Mouse (Mus musculus): Measurements from ENCODE around the gene Mknk2.

Mknk2 gene

DNA sequence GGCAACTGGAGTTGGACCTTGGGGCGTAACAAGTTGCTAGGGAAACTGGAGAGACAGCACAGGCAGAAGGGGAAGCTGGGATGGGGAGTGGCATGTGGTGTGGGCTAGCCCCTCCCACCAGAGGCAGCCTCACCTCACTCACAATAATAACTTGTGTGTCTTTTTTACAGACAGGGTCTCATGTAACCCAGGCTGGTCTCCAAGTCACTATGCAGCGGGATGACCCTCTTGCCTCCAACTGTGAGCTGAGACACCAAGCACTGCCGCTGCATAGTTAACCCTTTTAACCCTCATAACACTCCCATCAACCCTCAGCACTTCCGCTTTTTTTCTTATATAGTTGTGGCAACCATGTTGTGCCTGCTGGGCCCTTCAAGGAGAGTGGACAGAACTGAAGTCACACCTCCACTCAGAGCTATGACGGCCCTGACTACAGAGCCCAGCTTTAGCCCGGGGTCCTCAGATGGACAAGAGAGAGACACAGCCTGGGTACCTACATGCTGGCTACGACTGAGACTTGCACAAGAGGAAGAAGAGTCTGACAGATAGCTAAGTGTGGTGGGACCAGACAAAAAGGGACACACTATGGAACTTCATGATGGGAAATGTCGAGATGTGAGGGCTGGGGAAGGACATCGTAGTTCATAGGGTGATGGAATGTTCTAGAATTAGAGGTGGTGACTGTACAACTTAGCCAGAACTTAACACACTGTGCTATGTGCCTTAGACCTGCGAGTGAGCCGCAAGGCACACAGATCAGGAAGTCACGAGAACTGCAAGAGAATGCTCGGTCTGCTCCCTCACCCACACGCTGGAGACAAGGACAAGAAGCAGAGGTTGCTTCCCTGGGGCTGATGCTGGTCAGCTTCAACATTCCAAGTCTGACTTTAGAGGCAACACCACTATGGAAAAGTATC, 14.6 kb upstream of the Mknk2 start:
- in situ Hi-C loops (cut with MboI): no loop called here

DNA sequence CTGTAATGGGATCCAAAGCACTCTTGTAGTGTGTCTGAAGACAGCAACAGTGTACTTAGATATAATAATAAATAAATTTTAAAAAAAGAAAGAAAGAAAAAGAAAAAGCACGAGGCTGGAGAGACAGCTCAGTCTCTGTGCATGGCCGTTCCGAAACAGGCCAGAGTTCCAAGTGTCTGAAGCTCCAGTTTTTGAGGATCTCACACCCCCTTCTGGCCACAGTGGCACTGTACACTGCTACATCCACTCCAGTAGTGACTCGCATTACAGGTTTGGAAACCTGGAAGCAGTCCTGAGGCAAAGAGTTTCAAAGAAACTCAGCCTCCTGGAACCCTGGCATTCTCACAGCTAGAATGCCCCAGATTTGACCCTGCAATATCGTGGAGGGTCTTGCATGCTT, 9.9 kb upstream of the Mknk2 start:
- in situ Hi-C loops (cut with MboI): no loop called here

DNA sequence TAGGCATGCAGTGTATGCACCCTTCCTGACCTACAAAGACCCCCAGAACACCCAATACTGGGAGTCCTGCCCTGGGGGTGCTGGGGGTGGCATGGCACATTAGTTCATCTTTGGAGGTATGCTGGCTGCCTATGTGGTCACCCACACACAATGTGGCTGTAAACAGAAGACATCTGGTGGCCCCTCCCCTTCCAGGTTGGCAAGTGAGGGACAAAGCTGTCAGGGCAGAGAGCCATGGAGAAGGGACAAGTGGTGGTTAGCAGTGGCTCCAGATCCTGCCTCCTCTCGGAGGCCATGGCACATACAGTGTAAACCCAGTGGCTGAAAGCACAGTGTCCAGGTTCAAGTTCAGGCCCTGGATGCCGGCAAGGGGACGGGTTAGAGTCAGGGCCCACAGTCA, 8.7 kb upstream of the Mknk2 start:
- in situ Hi-C loops (cut with MboI): no loop called here

DNA sequence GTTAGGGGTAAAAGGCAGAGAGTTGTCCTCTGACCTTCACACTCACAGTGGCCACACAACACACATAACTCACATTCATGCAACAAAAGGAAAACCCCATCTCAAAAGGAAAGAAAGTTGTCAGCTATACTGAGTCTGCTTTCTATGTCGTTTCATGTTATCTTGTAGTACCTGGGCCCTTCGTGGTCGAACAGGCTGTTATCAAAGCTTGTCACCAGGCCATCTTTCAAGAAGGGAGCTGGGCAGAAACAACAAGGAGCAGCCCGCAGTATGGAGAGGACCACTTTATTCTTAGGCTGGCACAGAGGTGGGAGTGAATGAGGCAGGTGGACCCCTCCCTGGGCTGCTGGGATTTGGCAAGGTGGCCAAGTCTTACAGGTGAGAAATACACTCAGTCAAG, 7.1 kb upstream of the Mknk2 start:
- in situ Hi-C loops (cut with MboI): loop anchor here (5.0 kb wide), 1 partner anchor 108 kb away; the partner anchor contains the start of gene Klf16

DNA sequence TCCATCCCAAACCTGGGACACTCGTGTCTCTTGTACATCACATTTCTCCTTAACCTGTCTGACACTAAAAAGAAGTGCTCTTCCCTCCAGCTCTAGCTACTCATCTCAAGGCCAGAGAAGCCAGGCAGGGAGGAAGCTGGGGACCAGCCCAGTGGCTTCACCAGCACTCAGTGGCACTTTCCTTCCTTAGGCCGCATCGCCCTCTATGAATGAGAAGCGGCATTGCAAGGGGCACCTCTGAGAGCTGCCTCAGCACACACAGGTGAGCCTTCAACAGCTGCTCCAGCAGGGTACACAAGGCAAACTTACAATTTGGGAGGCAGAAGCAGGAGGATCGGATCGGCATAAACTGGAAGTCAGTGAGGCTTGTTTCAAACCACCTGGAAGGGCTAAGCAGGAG, 6.3 kb upstream of the Mknk2 start:
- in situ Hi-C loops (cut with MboI): loop anchor here (5.0 kb wide), 1 partner anchor 107 kb away; the partner anchor contains the start of gene Klf16

DNA sequence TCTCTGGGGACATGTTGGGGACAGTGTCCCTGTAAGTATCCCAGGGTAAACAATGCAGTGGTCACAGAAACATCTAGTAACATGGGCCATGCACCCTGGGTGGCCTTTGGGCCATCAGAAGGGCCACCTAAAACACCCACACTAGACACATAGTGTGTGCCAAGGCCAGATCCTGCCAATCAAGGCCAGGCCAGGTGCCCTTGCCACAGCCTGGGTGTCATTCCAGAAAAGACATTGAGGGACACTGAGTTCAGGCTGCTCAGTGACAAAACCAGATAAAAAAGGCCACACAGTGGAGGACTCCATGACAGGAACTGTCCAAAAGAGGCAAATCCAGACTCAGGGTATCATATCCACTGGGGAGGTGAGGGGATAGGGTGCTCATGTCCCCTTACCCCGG, 5.7 kb upstream of the Mknk2 start:
- in situ Hi-C loops (cut with MboI): loop anchor here (5.0 kb wide), 1 partner anchor 106 kb away; the partner anchor contains the start of gene Klf16

DNA sequence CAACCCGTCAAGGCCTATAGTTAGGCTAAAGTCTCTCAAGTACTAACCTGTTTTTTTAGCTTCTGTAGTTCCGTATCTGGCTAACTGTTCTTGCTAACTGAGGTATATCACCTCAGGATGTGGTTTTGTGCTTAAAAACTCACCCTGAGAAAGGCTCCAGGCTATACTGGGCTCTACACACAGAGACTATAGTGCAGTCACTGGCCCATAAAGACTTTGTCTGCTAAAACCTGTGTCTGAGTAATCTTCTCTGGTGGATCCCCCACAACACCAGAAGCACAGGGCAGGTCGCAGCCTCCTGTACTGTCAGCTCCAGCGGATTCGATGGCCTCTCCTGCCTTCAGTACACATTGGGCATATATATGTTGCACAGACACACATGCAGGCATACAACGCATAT, 4.1 kb upstream of the Mknk2 start:
- in situ Hi-C loops (cut with MboI): loop anchor here (5.0 kb wide), 1 partner anchor 105 kb away; the partner anchor contains the start of gene Klf16

DNA sequence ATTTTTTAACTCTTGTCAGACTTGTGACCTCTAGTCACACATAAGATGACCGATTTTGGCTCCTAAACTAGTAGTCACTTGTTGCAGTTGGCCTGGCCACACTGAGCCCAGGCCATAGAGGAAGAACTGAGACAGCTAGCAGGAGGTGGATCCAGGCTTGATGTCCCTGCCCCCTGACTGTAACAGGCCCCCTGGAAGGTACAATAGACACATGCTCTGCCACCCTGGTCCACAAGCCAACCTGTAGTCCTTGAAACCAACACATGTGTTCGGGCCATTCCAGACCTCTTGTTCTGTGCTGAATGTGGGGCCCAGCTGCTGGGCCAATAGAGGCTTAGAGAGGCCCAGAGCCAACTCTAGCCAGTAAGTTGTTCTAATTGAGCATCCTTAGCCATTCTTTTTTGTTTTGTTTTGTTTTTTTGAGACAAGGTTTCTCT, 2.4 kb upstream of the Mknk2 start:
- in situ Hi-C loops (cut with MboI): loop anchor here (5.0 kb wide), 1 partner anchor 103 kb away; the partner anchor contains the start of gene Klf16

DNA sequence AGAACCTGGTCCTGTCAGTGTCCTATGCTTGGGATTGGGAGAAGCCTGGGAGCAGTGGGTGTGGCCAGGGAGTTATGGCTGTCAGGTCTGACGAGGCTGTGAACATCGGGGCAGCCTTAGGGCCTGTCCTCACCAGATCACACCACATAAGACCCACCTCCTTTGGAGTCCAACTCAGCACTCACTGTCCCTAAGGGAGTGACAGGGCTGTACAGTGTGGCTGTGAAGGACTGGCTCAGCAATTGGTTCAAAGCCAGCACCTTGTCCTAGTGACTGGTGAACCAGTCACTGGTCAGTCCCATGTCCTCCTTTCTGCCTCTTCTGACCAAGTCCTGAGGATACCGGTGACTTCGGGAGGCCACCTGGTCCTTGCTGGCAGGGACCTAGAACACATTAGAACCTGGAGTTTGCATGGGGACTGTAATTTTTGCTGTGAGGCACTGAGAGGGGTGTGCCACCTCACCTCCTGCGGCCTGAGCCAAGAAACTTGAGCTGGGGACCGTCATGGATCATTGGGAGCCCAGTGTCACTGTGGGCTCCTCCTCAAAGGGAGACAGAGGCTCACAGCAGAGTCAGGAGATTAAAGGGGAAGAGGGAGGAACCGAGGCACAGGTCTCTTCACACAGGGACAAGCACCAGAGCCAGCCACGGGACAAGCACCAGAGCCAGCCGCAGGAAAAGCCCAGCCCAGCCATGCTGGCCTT, 1.8 kb upstream of the Mknk2 start:
- in situ Hi-C loops (cut with MboI): loop anchor here (5.0 kb wide), 1 partner anchor 102 kb away; the partner anchor contains the start of gene Klf16

DNA sequence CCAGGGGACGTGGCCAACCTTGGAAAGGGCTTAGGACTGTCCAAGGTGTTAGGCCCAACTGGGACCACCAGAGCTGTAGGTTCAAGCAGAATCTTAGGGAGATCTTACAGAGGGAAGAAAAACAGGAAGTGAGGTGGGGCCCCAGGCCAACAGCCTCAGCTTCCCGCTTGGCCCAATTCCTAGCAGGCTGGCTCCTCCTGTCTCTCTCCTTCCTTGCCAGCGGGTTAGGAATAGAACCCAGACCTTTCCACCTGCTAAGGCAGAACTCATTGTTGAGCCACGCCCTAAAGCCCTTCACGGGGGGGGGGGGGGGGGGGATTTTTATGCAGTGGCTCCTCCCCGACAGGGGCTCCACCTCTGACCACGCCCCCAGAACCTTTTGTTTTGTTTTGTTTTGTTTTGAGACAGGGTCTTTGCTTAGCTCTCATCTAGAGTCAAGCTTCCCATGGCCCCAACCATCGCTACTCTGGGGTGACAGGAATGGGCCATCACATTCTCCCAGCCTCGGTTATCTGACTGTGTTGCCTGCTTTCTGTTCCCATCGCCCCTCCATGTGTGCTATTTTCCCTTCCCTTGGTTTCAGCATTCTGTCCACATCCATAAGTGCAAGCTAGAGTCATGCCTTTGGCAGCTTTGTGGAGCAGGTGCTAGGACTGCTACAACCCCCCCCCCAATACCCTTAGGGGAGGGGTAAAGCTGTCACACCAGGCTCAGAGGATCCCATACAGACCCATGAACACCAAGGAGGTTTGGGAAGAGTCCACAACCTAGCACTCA, 877 bp upstream of the Mknk2 start:
- in situ Hi-C loops (cut with MboI): no loop called here

DNA sequence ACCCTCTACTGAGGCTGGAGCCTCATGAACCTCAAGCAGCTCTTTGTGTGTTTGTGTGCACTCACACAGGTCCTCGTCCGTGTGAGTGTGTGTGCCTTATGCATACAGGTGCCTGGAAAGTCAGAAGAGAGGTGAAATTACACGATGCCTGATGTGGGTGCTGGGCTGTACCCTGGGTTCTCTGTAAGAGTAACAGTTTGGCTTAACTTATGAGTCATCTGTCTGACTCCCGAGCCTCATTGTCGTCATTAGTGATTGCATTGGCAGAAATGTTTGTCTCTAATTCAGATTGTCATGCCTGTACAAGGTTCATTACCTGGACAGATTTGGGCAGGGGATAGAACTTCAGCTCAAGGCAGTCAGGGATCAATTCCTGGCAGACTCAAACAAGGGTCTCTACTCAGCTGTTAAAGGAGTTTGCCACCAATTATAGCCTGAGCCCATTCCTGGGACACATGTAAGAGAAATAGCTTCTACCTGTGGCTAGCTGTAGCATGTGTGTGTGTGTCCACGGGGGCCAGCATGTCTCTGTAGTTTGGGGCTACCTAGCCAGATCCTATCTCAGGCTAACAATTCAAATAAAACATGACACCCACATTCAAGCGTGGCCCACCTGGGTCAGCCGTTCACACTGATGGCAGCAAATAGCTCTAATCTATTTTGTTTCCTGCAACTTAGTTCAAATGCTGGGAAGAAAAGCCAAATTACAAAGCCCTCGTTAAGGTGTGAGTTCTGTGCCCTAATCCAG, 610 bp downstream of the Mknk2 start:
- in situ Hi-C loops (cut with MboI): no loop called here

DNA sequence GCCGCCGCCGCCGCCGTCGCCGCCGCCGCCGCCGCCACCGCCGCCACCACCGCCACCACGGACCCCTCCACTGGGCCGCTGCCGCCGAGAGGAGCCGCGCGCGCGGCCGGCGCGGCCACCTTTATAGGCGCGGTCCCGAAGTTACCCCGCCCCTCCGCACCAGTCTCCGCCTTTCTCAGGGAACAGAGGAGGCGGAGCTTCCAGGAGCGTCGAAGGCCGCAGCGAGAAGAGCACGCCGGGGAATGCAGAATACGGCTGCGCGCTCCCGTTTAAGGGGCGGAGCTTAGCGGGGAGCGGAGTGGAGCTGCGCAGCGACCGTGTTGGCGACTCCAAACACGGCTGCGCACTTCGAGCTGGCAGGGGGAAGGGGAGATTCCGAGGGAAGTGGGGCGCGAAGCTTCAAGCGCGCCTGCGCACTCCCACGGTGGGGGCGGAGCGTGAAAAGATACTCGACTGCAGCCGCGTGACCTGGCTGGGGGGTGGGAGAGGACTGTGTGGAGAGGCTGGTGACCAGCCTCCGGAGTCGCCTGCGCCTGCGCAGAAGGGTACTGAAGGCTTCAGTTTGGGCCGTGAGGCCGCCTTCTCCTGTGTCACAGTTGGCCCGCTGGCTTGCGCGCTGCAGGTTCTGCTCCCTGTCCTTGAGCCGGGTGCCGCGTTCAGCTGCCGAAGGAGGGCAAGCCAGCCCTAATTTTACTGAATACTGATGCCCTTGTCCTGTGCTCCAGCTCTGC, 1.5 kb downstream of the Mknk2 start:
- in situ Hi-C loops (cut with MboI): no loop called here

DNA sequence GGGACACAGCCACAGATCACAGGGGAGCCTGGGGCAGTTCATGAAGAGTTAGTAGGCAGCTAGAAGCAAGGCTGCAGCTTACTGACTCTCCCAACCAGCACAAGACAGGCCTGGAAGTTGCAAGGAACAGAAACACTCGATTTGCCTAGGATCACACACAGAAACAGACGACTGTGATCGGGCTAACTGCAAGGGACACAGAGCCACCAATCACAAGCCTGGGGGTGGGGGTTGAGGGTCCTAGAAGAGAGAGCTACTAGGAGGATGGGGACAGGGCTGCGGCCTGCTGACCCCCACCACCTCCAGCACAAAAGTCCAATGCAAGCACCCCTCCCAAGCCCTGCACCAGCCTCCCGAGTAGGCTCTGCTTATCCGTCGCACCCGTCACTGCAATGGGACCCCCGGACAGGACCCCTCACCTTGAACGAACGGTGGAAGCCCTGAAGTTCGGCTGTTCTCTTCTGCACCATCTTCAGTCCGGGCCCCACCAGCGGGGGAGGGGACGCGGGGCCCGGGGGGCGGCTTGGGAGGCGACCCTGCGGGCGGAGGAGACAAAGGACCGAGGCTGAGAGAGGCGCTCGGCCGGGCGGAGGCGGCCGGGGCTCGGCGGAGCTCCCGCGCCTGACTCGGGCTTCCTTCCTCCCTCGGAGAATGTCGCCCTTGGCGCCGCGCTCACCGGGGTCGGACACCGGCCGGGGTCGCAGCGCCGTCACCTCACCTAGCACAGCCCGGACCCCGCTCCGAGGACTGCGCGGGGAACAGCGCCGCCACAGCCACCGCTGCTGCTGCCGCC, 2.3 kb downstream of the Mknk2 start:
- in situ Hi-C loops (cut with MboI): no loop called here

DNA sequence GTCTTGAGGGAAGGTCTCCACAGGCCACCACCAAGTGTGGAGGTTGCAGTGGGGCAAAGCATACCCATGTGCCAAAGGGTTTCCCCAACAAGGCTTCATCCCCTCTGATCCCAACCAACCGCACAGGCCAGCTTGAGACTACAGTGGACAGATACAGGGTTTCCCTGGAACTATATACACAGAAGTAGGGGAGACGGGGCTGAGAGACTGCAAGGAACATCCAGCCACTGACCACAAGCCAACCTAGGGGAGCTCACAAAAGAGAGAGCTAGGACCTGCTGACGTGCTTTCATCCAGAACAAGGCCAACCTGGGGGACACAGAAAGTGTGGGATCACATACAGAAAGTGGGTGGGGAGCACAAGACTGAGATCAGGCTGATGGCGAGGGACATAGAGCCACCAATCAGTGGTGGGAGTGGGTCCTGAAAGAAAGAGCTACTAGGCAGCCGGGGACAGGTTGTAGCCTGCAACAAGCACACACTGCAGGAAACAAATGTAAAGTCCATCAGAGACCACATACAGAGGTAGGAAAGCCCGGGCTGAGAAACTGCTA, 3.0 kb downstream of the Mknk2 start:
- in situ Hi-C loops (cut with MboI): no loop called here

DNA sequence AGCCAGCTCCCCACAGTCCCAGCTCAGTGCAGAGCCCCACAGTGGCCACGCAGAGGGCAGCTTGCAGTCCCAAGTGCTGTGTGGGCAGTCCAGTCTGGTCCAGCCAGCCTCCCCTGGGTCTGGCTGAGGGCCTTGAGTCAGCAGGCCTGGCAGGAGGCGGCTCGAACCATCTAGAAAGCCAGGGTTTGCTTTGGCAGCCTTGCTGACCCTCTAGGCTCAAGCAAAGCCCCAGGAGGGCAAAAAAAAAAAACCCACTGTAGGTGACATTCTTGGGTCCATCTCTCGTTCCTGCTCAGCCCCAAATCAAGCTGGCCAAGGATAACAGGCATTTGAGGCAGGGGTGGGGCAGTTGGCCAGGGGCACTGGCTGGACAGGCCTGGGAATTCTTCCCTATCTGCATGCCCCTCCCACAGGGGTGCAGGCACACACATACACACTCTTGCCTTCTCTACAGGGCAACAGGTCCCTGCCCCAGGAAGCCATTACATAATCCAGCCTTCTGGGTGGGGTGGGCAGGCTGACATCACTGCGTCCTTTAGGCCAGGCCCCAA, 3.7 kb downstream of the Mknk2 start:
- in situ Hi-C loops (cut with MboI): no loop called here

DNA sequence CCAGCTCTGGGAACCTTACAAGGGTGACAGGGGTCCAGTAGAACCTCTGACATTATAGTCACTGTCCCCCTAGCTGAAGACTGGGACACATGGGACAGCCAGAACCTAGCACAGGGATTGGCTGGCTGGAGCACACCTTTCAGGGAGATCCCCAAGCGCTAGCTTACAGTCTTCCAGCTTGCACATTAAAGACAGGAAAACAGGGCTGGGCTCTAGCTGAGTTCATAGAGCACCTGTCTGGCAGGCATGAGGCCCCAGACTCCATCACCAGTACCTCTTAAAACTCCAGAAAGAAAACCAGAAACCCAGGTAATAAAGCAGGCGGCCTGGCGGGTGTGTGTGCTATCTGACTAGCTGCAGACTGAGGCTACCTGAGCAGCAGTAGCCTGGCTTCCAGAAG, 4.2 kb downstream of the Mknk2 start:
- in situ Hi-C loops (cut with MboI): no loop called here

DNA sequence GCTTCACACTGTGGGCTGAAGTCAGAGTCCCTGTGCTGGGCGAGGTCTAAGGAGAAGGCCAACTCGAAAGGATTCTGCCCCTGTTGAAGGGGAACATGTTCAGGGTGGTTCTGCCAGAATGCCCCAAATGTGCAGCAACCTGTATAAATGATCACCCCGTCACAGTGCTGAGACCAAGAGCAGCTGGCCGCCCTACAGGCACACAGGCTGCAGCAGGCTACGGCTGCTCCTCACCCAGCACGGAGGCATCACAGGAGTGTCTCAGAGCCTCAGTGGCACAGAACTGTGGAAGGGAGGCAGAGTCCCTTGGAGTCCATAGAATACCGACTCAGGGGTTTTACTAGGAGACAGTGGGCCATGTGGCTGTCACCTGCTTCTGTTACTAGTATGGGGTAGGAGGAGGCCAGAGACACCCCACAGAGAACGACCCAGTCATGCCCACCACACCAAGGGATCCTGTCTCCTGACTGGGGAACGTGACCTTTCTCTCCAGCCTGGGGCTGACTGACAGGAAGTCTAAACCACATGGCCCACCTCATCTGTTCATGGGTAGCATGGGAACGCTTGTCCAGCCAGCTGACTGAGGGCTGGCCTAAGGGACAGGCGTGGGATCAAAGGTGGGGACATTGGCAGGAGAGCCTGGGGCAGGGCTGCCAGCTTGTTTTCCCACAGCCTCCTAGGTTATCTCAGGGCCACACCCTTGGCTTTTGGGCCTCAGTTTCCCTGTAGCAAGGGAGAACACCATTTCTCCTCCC, 5.8 kb downstream of the Mknk2 start:
- in situ Hi-C loops (cut with MboI): no loop called here

DNA sequence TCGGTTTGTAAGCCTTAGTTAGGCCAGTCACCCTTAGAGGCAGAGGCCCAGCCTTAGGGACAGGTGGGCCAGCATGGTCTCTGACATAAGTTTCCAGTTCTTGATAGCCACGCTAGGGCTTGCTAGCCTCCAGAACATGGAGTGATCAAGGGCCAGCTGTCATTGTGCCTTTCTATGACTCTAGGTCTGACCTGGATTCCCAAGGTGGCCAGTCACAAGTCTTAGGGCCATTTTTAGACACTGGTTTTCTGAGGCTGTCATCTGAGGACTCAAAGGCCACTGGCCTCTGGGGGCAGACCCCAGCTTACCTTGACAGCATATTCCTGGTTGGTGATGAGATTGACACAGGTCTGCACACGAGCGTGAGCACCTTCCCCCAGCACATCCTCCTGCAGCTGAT, 6.7 kb downstream of the Mknk2 start:
- in situ Hi-C loops (cut with MboI): no loop called here
